Comparison of ENCODE assay signal across 8 mouse cellular contexts in the genomic region with DNA sequence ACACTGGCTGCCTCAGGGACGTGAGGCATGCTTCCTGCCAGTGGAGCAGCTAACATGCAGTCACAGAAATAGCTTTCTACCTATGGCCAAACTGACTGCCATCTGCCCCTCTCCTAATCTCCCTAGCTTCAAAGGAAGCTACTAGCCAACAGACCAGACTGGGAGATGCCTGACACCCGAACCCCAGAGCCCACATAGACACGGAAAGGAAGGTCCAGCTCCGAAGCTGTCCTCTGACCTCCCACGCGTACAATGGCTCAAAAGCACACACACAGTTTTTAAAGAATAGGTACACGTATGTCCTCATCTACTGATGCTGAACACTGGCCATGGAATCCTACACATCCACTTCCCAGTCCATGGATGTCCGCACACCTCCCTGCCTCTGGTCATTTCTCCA. TPM values are rescaled to one million over a fixed set of nuclear protein-coding genes. Genes with fewer than 3 reads are reported as not detected.
DNase-seq lines count a peak whose midpoint lies in the region; ATAC-seq and TF ChIP-seq lines count a peak whose summit lies in the region.

No protein-coding gene starts in this region.

- no peak for TF ChIP-seq CTCF in lung, postnatal 0 days (IDR thresholded peaks at IDR 0.05)
- no peak for TF ChIP-seq CTCF in hindbrain, postnatal 0 days (IDR thresholded peaks at IDR 0.05; ENCODE audit: low read depth)

- no peak for DNase-seq in forebrain, embryonic 10.5 days (ENCODE audit: extremely low spot score, low spot score)
- DNase-seq in lung, postnatal 0 days (ENCODE audit: low spot score) = no peak
- DNase-seq in lung, postnatal 10 days = no peak
- no peak for DNase-seq in hindbrain, postnatal 0 days (ENCODE audit: low spot score)
- DNase-seq in embryo, embryonic 10 days (ENCODE audit: low spot score) = no peak
- DNase-seq in gastrocnemius, adult 8-10 months (ENCODE audit: low spot score in 2 of 2) = no peak

- 76% methylated on average over 8 of the region's 8 CpGs for WGBS in forebrain, embryonic 10.5 days
- 89% methylated on average over 8 of the region's 8 CpGs for WGBS in forebrain, embryonic 16.5 days
- 75% methylated on average over 8 of the region's 8 CpGs for WGBS in lung, postnatal 0 days
- 83% methylated on average over 8 of the region's 8 CpGs for WGBS in hindbrain, postnatal 0 days
- WGBS in neural tube, embryonic 15.5 days = 73% methylated on average over 8 of the region's 8 CpGs

- TF ChIP-seq EP300 in lung, postnatal 0 days (IDR thresholded peaks at IDR 0.05) = no peak

- H3K36me3 ChIP-seq in forebrain, embryonic 10.5 days (replicated peaks) = no peaks in the 10 kb centered on the region
- no peaks in the 10 kb centered on the region for H3K36me3 ChIP-seq in forebrain, embryonic 16.5 days (ENCODE audit: control insufficient read depth, insufficient read depth)
- no peaks in the 10 kb centered on the region for H3K36me3 ChIP-seq in lung, postnatal 0 days (ENCODE audit: insufficient read depth, low read length)
- no peaks in the 10 kb centered on the region for H3K36me3 ChIP-seq in hindbrain, postnatal 0 days (ENCODE audit: insufficient read depth, low read length)
- no peaks in the 10 kb centered on the region for H3K36me3 ChIP-seq in neural tube, embryonic 15.5 days

- H3K9ac ChIP-seq in forebrain, embryonic 16.5 days (replicated peaks; ENCODE audit: low read depth, low read length) = no peak overlapping the region
- no peak overlapping the region for H3K9ac ChIP-seq in lung, postnatal 0 days (replicated peaks; ENCODE audit: low read depth)
- no peak overlapping the region for H3K9ac ChIP-seq in hindbrain, postnatal 0 days (replicated peaks; ENCODE audit: low read length)
- no peak overlapping the region for H3K9ac ChIP-seq in neural tube, embryonic 15.5 days (replicated peaks)

- no peak for ATAC-seq in forebrain, embryonic 16.5 days
- no peak for ATAC-seq in lung, postnatal 0 days
- ATAC-seq in hindbrain, postnatal 0 days = no peak
- ATAC-seq in neural tube, embryonic 15.5 days (ENCODE audit: low FRiP score) = no peak

- peak overlapping the region; percentile 75; the same call in 1 of the 2 replicates for H3K4me3 ChIP-seq in forebrain, embryonic 10.5 days
- H3K4me3 ChIP-seq in forebrain, embryonic 16.5 days (replicated peaks; ENCODE audit: low read length) = no peak overlapping the region
- H3K4me3 ChIP-seq in lung, postnatal 0 days (ENCODE audit: low read depth, low read length) = peak overlapping the region; percentile 74; the same call in 1 of the 2 replicates
- H3K4me3 ChIP-seq in hindbrain, postnatal 0 days (ENCODE audit: low read length) = no peak overlapping the region
- no peak overlapping the region for H3K4me3 ChIP-seq in neural tube, embryonic 15.5 days (replicated peaks)

- peaks cover 64% of the 10 kb centered on the region for H3K27me3 ChIP-seq in forebrain, embryonic 10.5 days (ENCODE audit: poor library complexity, severe bottlenecking)
- H3K27me3 ChIP-seq in forebrain, embryonic 16.5 days (replicated peaks; ENCODE audit: control insufficient read depth, insufficient read depth, low read length) = 0 out of 2 replicates have a peak, but pooled peaks cover 3% of the 10 kb centered on the region
- H3K27me3 ChIP-seq in lung, postnatal 0 days (replicated peaks; ENCODE audit: insufficient read depth, low read length) = no peaks in the 10 kb centered on the region
- no peaks in the 10 kb centered on the region for H3K27me3 ChIP-seq in hindbrain, postnatal 0 days (ENCODE audit: insufficient read depth, low read length)
- peaks cover 16% of the 10 kb centered on the region for H3K27me3 ChIP-seq in neural tube, embryonic 15.5 days (replicated peaks)

- H3K9me3 ChIP-seq in forebrain, embryonic 10.5 days = no peaks in the 10 kb centered on the region
- H3K9me3 ChIP-seq in forebrain, embryonic 16.5 days (ENCODE audit: control insufficient read depth, low read length) = no peaks in the 10 kb centered on the region
- no peaks in the 10 kb centered on the region for H3K9me3 ChIP-seq in lung, postnatal 0 days (ENCODE audit: low read length)
- H3K9me3 ChIP-seq in hindbrain, postnatal 0 days (ENCODE audit: low read length) = no peaks in the 10 kb centered on the region
- H3K9me3 ChIP-seq in neural tube, embryonic 15.5 days (replicated peaks) = no peaks in the 10 kb centered on the region

- no peak overlapping the region for H3K27ac ChIP-seq in forebrain, embryonic 10.5 days
- no peak overlapping the region for H3K27ac ChIP-seq in forebrain, embryonic 16.5 days (ENCODE audit: low read length)
- no peak overlapping the region for H3K27ac ChIP-seq in lung, postnatal 0 days (ENCODE audit: low read length)
- H3K27ac ChIP-seq in hindbrain, postnatal 0 days = no peak overlapping the region
- no peak overlapping the region for H3K27ac ChIP-seq in neural tube, embryonic 15.5 days (replicated peaks)

- H3K4me1 ChIP-seq in forebrain, embryonic 10.5 days = peaks cover 71% of the 10 kb centered on the region
- H3K4me1 ChIP-seq in forebrain, embryonic 16.5 days (replicated peaks; ENCODE audit: control insufficient read depth, insufficient read depth, low read length) = peaks cover 12% of the 10 kb centered on the region
- H3K4me1 ChIP-seq in lung, postnatal 0 days (ENCODE audit: insufficient read depth, low read depth, low read length) = no peaks in the 10 kb centered on the region
- no peaks in the 10 kb centered on the region for H3K4me1 ChIP-seq in hindbrain, postnatal 0 days (ENCODE audit: insufficient read depth, low read length)
- H3K4me1 ChIP-seq in neural tube, embryonic 15.5 days = peaks cover 29% of the 10 kb centered on the region

- no peak overlapping the region for H3K4me2 ChIP-seq in forebrain, embryonic 16.5 days (ENCODE audit: low read length)
- H3K4me2 ChIP-seq in lung, postnatal 0 days (replicated peaks; ENCODE audit: low read depth, low read length) = peak overlapping the region; percentile 84
- H3K4me2 ChIP-seq in hindbrain, postnatal 0 days (ENCODE audit: low read depth, low read length) = 0 out of 2 replicates have a peak overlapping the region, but pooled peaks have one; percentile 13
- H3K4me2 ChIP-seq in neural tube, embryonic 15.5 days = peak overlapping the region; percentile 97

RNA-seq across cellular contexts. Expression of a gene that starts 2.0 kb away (rescaled TPM):
- polyA plus RNA-seq in forebrain, embryonic 10.5 days (2016; fragmentation: Nextera tagmentation; extraction: Ambion mirVana) = 20.9 and 21.0 TPM in 2 replicates
- 3.7 and 3.9 TPM in 2 replicates for polyA plus RNA-seq in forebrain, embryonic 16.5 days (2015; fragmentation: Nextera tagmentation; extraction: Ambion mirVana)
- polyA plus RNA-seq in lung, postnatal 0 days (2015; fragmentation: Nextera tagmentation; extraction: Ambion mirVana) = 14.9 and 15.9 TPM in 2 replicates
- total RNA-seq in hindbrain, postnatal 0 days (2014; rRNA removed) = 3.4 and 5.2 TPM in 2 replicates
- polyA plus RNA-seq in hindbrain, postnatal 0 days (2015; fragmentation: Nextera tagmentation; extraction: Ambion mirVana) = 3.7 and 4.2 TPM in 2 replicates
- 5.7 and 11.4 TPM in 2 replicates for polyA plus RNA-seq in neural tube, embryonic 15.5 days (2015; fragmentation: Nextera tagmentation; extraction: Ambion mirVana)
- 10 to 100 TPM; 38.4 to 43.4 (median 41.2) TPM for total RNA-seq in gastrocnemius, adult 8-10 months (2022)

RNA-seq across cellular contexts. Expression of a gene that starts 33.4 kb away (rescaled TPM):
- polyA plus RNA-seq in forebrain, embryonic 10.5 days (2016; fragmentation: Nextera tagmentation; extraction: Ambion mirVana) = 22.6 and 23.0 TPM in 2 replicates
- 28.5 and 28.6 TPM in 2 replicates for polyA plus RNA-seq in forebrain, embryonic 16.5 days (2015; fragmentation: Nextera tagmentation; extraction: Ambion mirVana)
- polyA plus RNA-seq in lung, postnatal 0 days (2015; fragmentation: Nextera tagmentation; extraction: Ambion mirVana) = 10.8 and 11.6 TPM in 2 replicates
- 19.8 and 23.0 TPM in 2 replicates for total RNA-seq in hindbrain, postnatal 0 days (2014; rRNA removed)
- 21.1 and 22.0 TPM in 2 replicates for polyA plus RNA-seq in hindbrain, postnatal 0 days (2015; fragmentation: Nextera tagmentation; extraction: Ambion mirVana)
- 26.5 and 27.3 TPM in 2 replicates for polyA plus RNA-seq in neural tube, embryonic 15.5 days (2015; fragmentation: Nextera tagmentation; extraction: Ambion mirVana)
- 1 to 10 TPM; 7.1 to 8.7 (median 8.1) TPM for total RNA-seq in gastrocnemius, adult 8-10 months (2022)

Comparison
In these comparisons a context has a peak if more than half of its experiments do, and no peak if none do; other contexts are left out.
1. H3K4me3 ChIP-seq: peak in forebrain, embryonic 10.5 days (single experiment) and lung, postnatal 0 days (single experiment); none in forebrain, embryonic 16.5 days (single experiment), hindbrain, postnatal 0 days (single experiment) and neural tube, embryonic 15.5 days (single experiment).